Mouse (Mus musculus) liver, postnatal 0 days (tissue): Measurements from ENCODE around the gene Ndufa3.

Experiments used
- CTCF ChIP-seq: sonication (generic); IDR thresholded peaks from 2 replicates; pipeline ENCODE4 v1.5.1; 2016; ENCODE audit warnings: antibody characterized with exemption, low read depth
- EP300 ChIP-seq: IDR thresholded peaks from 2 replicates; pipeline ENCODE4 v1.6.1; 2016; ENCODE audit warnings: antibody characterized with exemption, low read depth, mild to moderate bottlenecking

DNA sequence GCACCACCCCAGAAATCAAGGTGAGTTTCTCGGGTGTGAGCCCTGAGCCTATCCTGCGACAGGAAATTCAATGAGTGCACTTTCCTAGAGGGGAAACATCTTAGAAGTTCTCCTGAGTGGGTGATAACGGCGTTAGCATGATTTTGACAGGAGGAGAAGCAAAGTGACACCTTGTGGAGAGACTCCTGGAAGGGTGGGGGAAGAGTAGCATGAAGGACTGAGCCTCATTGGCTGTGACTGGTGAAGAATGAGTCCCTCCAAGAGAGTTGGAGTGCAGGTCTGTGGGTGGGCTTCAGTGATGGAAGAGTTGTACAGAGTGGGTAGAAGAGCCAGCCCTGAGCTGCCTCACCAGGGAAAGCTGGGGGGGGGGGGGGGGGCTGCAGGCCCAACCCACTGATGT lies 39.8 kb downstream of the Ndufa3 start:
- no peak for TF ChIP-seq EP300
- TF ChIP-seq CTCF: no peak
